Mouse (Mus musculus) liver, embryonic 11.5 days (tissue): Measurements from ENCODE around the gene Olfr1201. TPM values are rescaled to one million over a fixed set of nuclear protein-coding genes. Genes with fewer than 3 reads are reported as not detected.

Experiments
- polyA plus RNA-seq: library from polyadenylated mRNA; unstranded; fragments of >200 nt; fragmentation: Nextera tagmentation; extraction: Ambion mirVana; gene quantifications from 2 replicates; pipeline ENCODE4 v1.2.1, GENCODE M21; 2014

Gene Olfr1201
- polyA plus RNA-seq, 1 experiment from 2014 or later, result not detected

Other genes starting within 250 kb of the Olfr1201 start
- not detected in 2 replicates for gene Olfr1188, start 236.1 kb upstream of the Olfr1201 start, polyA plus RNA-seq
- not detected in 2 replicates for gene Olfr1189, start 206.6 kb upstream of the Olfr1201 start, polyA plus RNA-seq
- gene Olfr1191-ps1, start 152.5 kb upstream of the Olfr1201 start, polyA plus RNA-seq, result not detected in 2 replicates
- gene Olfr1192-ps1, start 144.5 kb upstream of the Olfr1201 start, polyA plus RNA-seq, result not detected in 2 replicates
- gene Olfr1193, start 117.4 kb upstream of the Olfr1201 start, polyA plus RNA-seq, result not detected in 2 replicates
- gene Olfr1195, start 103.8 kb upstream of the Olfr1201 start, polyA plus RNA-seq, result not detected in 2 replicates
- not detected in 2 replicates for gene Olfr1196, start 88.4 kb upstream of the Olfr1201 start, polyA plus RNA-seq
- not detected in 2 replicates for gene Olfr1197, start 60.7 kb upstream of the Olfr1201 start, polyA plus RNA-seq
- gene Olfr1198, start 41.7 kb upstream of the Olfr1201 start, polyA plus RNA-seq, result not detected in 2 replicates
- gene Olfr1199, start 32.6 kb upstream of the Olfr1201 start, polyA plus RNA-seq, result not detected in 2 replicates
- gene Olfr1200, start 22.5 kb upstream of the Olfr1201 start, polyA plus RNA-seq, result not detected in 2 replicates
- not detected in 2 replicates for gene Olfr1202, start 21.5 kb downstream of the Olfr1201 start, polyA plus RNA-seq
- not detected in 2 replicates for gene Olfr1205, start 36.7 kb downstream of the Olfr1201 start, polyA plus RNA-seq
- not detected in 2 replicates for gene Olfr1204, start 56.3 kb downstream of the Olfr1201 start, polyA plus RNA-seq
- gene Olfr1206, start 70.2 kb downstream of the Olfr1201 start, polyA plus RNA-seq, result not detected in 2 replicates
- not detected in 2 replicates for gene Olfr1208, start 109.3 kb downstream of the Olfr1201 start, polyA plus RNA-seq
- not detected in 2 replicates for gene Olfr1209, start 122.1 kb downstream of the Olfr1201 start, polyA plus RNA-seq
- gene Olfr1211, start 145.1 kb downstream of the Olfr1201 start, polyA plus RNA-seq, result not detected in 2 replicates
- gene Olfr1212, start 160.9 kb downstream of the Olfr1201 start, polyA plus RNA-seq, result not detected in 2 replicates
- gene Gm13762, start 187.2 kb downstream of the Olfr1201 start, polyA plus RNA-seq, result not detected in 2 replicates
- not detected in 2 replicates for gene Olfr1214, start 199.6 kb downstream of the Olfr1201 start, polyA plus RNA-seq
- not detected in 2 replicates for gene Olfr1215, start 213.9 kb downstream of the Olfr1201 start, polyA plus RNA-seq
- gene Olfr1216, start 225.3 kb downstream of the Olfr1201 start, polyA plus RNA-seq, result not detected in 2 replicates
- gene Olfr1217, start 239.0 kb downstream of the Olfr1201 start, polyA plus RNA-seq, result not detected in 2 replicates